Mouse (Mus musculus) E14TG2a.4 (cell line): ENCODE data around the gene Dhh.

ENCODE experiments used
- CTCF ChIP-seq: conservative IDR thresholded peaks from 2 replicates; pipeline ENCODE4 v1.5.1; 2014; ENCODE audit warnings: low read length
- NANOG ChIP-seq: IDR thresholded peaks from 2 replicates; pipeline ENCODE4 v1.6.1; 2014; ENCODE audit warnings: borderline replicate concordance, low read length, mixed read lengths

GRCm38 (mm10) chr15:98893940-98894745 is 4.2 kb downstream of the Dhh start, which contains the start of gene Rhebl1:
- TF ChIP-seq CTCF (no peak), NANOG (no peak)
